Mouse (Mus musculus) ES-E14 (cell line): ENCODE data around the gene Thbd. TPM values are rescaled to one million over a fixed set of nuclear protein-coding genes. Genes with fewer than 3 reads are reported as not detected.

Experiments used
- DNase-seq: peaks from one replicate; pipeline ENCODE4 v3.0.0-alpha.2; 2013; ENCODE audit warnings: low read depth, low spot score
- H3K27ac ChIP-seq: 2 replicates; pipeline ENCODE4 v1.5.1; 2012; ENCODE audit warnings: low read depth, mild to moderate bottlenecking, low read length, moderate library complexity, mixed read lengths; ENCODE audit not compliant: poor library complexity, insufficient read depth, severe bottlenecking
- H3K36me3 ChIP-seq: 2 replicates; pipeline ENCODE4 v1.6.1; 2012; ENCODE audit warnings: mild to moderate bottlenecking, low read length, moderate library complexity, mixed read lengths; ENCODE audit not compliant: control insufficient read depth, poor library complexity, insufficient read depth, severe bottlenecking
- H3K4me1 ChIP-seq, 2 experiments: fragments of 150-350 bp in 1 of 2; sonication (generic) in 1 of 2; 2 replicates each; pipeline ENCODE4 v1.6.1; 2012; ENCODE audit warnings: low read length in 2 of 2, mild to moderate bottlenecking in 1 of 2, mixed read lengths in 1 of 2; ENCODE audit not compliant: control insufficient read depth in 2 of 2, insufficient read depth in 2 of 2, poor library complexity in 1 of 2
- H3K4me3 ChIP-seq, 2 experiments: fragments of 150-350 bp in 1 of 2; sonication (generic) in 1 of 2; 2 replicates each; pipeline ENCODE4 v1.5.1; 2012; ENCODE audit warnings: low read length in 2 of 2, low read depth in 1 of 2, mild to moderate bottlenecking in 1 of 2, mixed read lengths in 1 of 2; ENCODE audit not compliant: insufficient read depth in 1 of 2, poor library complexity in 1 of 2, severe bottlenecking in 1 of 2
- H3K9ac ChIP-seq: 2 replicates; pipeline ENCODE4 v1.6.1; 2012; ENCODE audit warnings: low read depth, mild to moderate bottlenecking, low read length, mixed read lengths; ENCODE audit not compliant: poor library complexity, insufficient read depth, severe bottlenecking
- H3K9me3 ChIP-seq: fragments of 150-350 bp; sonication (generic); 2 replicates; pipeline ENCODE4 v1.6.1; 2012; ENCODE audit warnings: low read depth, mild to moderate bottlenecking, low read length; ENCODE audit not compliant: control insufficient read depth, insufficient read depth
- CHD2 ChIP-seq: IDR thresholded peaks from 2 replicates; pipeline ENCODE4 v1.6.1; 2014; ENCODE audit warnings: mild to moderate bottlenecking, low read depth, low read length, inconsistent platforms
- HCFC1 ChIP-seq: IDR thresholded peaks from 2 replicates; pipeline ENCODE4 v1.6.1; 2012; ENCODE audit warnings: low read length, inconsistent platforms, borderline replicate concordance; ENCODE audit not compliant: insufficient read depth
- MAFK ChIP-seq: IDR thresholded peaks from 2 replicates; pipeline ENCODE4 v1.6.1; 2014; ENCODE audit warnings: mild to moderate bottlenecking, low read depth, low read length, inconsistent platforms; ENCODE audit not compliant: insufficient read depth
- ZC3H11A ChIP-seq: IDR thresholded peaks from 2 replicates; pipeline ENCODE4 v1.6.1; 2012; ENCODE audit warnings: low read depth, mild to moderate bottlenecking, inconsistent platforms, low read length, borderline replicate concordance
- ZNF384 ChIP-seq: IDR thresholded peaks from 2 replicates; pipeline ENCODE4 v1.6.1; 2012; ENCODE audit warnings: low read depth, low read length, inconsistent platforms
- in situ Hi-C, 2 experiments: fragments of 600-800 bp; cut with MboI; formaldehyde crosslinking; loops; one replicate each; pipeline ENCODE4 v1.15.1; 2025; ENCODE audit warnings: low sequenced_read_pairs in 2 of 2, inconsistent platforms in 1 of 2; ENCODE audit not compliant: unreplicated experiment in 2 of 2
- total RNA-seq: library from RNA; depleted of rRNA; stranded (reverse); fragments of 300-350 nt; gene quantifications from 2 replicates; pipeline ENCODE4 v1.2.3, GENCODE M21; 2012

Gene Thbd
- total RNA-seq, 1 experiment = 4.6 TPM

- no peak for DNase-seq
- H3K36me3 ChIP-seq = no peaks in the 10 kb centered on the region
- 0 out of 2 replicates have a peak within 1 kb of the TSS, but pooled peaks have one; percentile 40 for H3K27ac ChIP-seq
- in situ Hi-C loops = no loop called here
- TF ChIP-seq CHD2 (no peak), ZC3H11A (no peak)
- no peak within 1 kb of the TSS for H3K4me3 ChIP-seq
- H3K9me3 ChIP-seq = no peaks in the 10 kb centered on the region
- H3K9ac ChIP-seq = no peak within 1 kb of the TSS
- H3K4me1 ChIP-seq = no peaks in the 10 kb centered on the region
Observed at GRCm38 (mm10) chr2:148443249-148443958, 35.4 kb upstream of the Thbd start, which contains the start of gene Cd93. TSS of gene Cd93 (minus strand) at chr2:148443563.

GRCm38 (mm10) chr2:148442710-148443109, 34.7 kb upstream of the Thbd start:
- H3K4me1 ChIP-seq = no peaks in the 10 kb centered on the region
- no peaks in the 10 kb centered on the region for H3K9me3 ChIP-seq
- H3K36me3 ChIP-seq = no peaks in the 10 kb centered on the region
- in situ Hi-C loops = no loop called here
- no peak overlapping the region for H3K9ac ChIP-seq
- TF ChIP-seq MAFK = no peak
- no peak for TF ChIP-seq ZC3H11A
- no peak for TF ChIP-seq HCFC1
- TF ChIP-seq CHD2 = no peak
- TF ChIP-seq ZNF384 = no peak
- H3K27ac ChIP-seq = no peak overlapping the region
- no peak overlapping the region for H3K4me3 ChIP-seq
- no peak for DNase-seq

- no peaks in the 10 kb centered on the region for H3K4me1 ChIP-seq
- in situ Hi-C loops = no loop called here
- no peak overlapping the region for H3K27ac ChIP-seq
- no peak for TF ChIP-seq ZC3H11A
- no peak for TF ChIP-seq ZNF384
- no peak for TF ChIP-seq CHD2
- no peak for TF ChIP-seq HCFC1
- TF ChIP-seq MAFK = no peak
- no peaks in the 10 kb centered on the region for H3K9me3 ChIP-seq
- no peaks in the 10 kb centered on the region for H3K36me3 ChIP-seq
- H3K4me3 ChIP-seq = no peak overlapping the region
- H3K9ac ChIP-seq = no peak overlapping the region
- no peak for DNase-seq
Observed at GRCm38 (mm10) chr2:148442172-148442571, 34.2 kb upstream of the Thbd start.

- H3K27ac ChIP-seq = no peak overlapping the region
- no peaks in the 10 kb centered on the region for H3K4me1 ChIP-seq
- H3K4me3 ChIP-seq = no peak overlapping the region
- TF ChIP-seq HCFC1 (no peak), ZNF384 (no peak), MAFK (no peak), CHD2 (no peak), ZC3H11A (no peak)
- no peaks in the 10 kb centered on the region for H3K9me3 ChIP-seq
- in situ Hi-C loops = no loop called here
- no peak overlapping the region for H3K9ac ChIP-seq
- H3K36me3 ChIP-seq = no peaks in the 10 kb centered on the region
- DNase-seq = no peak
Observed at GRCm38 (mm10) chr2:148441421-148441820, 33.4 kb upstream of the Thbd start.
